Mouse (Mus musculus) MN1 (cell line): ENCODE results near the gene Vmn2r62.
"Not testable (repeated sequence)": the region's sequence is repeated elsewhere in the genome, so short reads cannot be mapped to it uniquely, and the experiment has no call there.

Source experiments
- DNase-seq: peaks from one replicate; pipeline ENCODE4 v3.0.0-alpha.2; 2016; ENCODE audit warnings: low spot score

Vmn2r62 gene

DNA sequence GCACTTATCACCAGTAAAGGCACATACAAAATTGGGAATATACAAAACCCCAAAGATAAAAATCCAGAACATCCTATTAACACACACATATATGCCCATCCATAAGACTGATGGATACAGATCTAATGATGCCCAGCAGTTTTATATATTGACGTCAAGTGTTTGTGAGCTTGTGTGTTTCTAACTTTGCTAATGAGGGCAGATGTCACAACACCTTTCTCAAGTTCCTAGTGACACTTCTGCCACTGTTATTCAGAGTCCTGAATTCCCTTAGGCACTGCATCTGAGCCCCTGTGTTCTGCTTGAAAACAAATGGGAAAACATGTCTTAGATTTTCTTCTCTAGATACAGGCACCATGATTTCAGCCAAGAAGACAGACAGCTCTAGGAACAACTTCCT, at the start of gene Vmn2r62:
Gene Vmn2r62 (minus strand): TSS at position 101 of the 400 bp plus-strand sequence.
- not testable (repeated sequence) for DNase-seq

DNA sequence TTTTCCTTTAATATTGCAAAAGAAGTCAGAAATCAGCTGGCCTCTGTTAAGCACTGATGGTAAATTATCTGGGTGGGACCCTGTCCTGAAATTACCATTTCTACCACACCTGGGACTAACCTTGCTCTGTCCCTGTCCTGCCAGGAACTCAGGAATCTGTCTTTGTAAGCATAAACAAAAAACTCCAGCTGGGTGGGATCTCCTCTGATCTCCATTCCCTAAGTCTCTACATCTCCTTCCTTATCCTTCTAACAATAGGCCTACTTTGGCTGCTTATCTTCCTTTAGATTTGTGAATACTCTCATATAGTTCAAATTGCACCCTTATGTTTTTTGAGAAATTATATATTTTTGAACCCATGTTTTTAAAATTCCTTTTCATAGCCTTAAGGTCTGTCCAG, 45.0 kb upstream of the Vmn2r62 start:
- not testable (repeated sequence) for DNase-seq

DNA sequence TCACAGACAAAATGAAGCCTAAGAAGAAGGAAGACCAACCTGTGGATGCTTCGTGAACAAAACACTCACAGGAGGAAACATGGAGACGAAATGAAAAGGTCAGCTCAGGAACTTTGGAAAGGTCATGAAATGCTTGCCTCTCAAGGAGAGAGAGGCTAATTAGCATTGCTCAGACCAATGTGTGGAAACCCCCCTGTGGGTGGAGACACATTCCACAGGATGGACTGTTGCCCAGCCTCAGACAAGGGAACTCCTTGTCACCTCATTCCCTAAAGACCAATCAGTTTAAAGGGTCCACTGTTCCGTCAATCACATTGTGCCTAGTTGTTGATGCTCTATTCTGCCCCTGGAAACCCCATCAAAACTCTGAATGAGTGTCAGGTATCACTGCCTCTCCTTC, 38.9 kb upstream of the Vmn2r62 start:
- DNase-seq: no peak

DNA sequence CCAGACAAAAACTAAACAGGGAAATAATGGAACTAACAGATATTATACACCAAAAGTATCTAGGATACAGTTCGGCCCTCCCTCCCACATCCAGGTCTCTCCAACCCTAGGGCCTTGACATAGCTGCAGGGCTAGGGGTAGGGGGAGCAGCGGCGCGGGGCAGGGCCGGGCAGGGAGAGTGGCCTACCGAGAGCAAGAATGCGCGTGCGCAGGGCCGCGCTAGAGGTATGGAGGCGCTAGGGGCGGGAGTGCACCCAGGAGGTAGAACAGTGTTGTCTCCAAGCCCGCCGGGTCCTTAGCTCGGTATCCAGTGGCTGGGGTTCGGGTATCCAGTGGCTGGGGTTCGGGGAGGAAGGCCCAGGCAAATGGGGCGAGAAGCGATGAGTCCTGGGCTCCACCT, 43.5 kb downstream of the Vmn2r62 start:
- DNase-seq: no peak

DNA sequence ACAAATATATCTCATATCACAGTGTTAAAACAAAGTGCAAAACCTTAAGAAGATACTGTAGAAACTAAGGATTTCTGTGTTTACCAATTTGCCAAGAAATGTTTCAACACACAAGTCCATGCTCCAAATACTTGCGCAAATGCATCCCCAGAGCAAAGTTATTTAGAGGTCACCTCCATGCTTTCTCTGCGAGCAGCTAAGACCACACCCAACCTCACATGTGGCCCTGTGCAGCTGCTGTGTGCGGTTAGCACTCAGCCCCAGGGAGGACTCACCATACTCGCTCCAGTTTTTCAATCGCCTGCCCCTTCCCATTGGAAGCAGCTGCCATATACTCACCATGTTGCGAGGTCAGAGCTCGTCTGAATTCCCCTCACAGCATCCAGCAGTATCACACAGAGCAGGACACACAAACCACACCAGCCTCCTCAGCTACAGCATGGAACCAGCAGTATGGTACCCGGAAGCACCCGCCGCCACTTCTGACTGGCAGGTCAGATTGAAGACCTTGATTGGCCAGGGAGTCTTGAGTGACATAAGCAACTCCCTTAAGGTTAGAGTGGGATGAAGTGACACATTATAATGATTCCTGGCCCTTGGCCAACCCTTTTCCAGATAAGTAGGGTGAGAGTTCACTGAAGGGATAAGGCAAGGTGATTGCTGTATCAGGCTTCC, 54.7 kb downstream of the Vmn2r62 start:
- DNase-seq: no peak

DNA sequence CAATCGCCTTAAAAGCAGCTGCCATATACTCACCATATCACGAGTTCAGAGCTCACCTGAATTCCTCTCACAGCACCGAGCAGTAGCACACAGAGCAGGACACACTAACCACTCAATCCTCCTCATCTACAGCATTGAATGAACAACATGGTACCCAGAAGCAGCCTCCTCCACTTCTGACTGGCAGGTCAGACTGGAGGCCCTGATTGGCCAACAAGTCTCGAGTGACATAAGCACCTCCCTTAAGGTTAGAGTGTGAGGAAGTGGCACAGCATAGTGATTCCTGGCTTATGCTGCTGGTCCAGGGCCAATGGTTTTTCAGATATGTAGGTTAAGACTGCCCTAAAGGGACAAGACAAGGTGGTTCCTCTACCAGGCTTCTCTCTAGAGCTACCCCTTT, 66.4 kb downstream of the Vmn2r62 start, which contains the start of gene Gm17067:
Gene Gm17067 (minus strand): TSS at position 101 of the 400 bp plus-strand sequence.
- DNase-seq: not testable (repeated sequence)
